Mouse (Mus musculus): ENCODE measurements at regions not wholly inside any gene's neighbourhood (a gene's known extent, or its start where the extent isn't known, plus 50 kb on each side); places are given as distances from the start of the nearest gene placed in this dataset.

GRCm38 (mm10) chr10:109378846-109379245 lies 368.1 kb upstream of the Syt1 start:
- TF ChIP-seq MAFK (IDR thresholded peaks at IDR 0.05; ENCODE audit: insufficient read depth, low read depth, low read length) (no peak), ZC3H11A (IDR thresholded peaks at IDR 0.05; ENCODE audit: borderline replicate concordance, low read depth, low read length) (no peak), ZNF384 (IDR thresholded peaks at IDR 0.05; ENCODE audit: low read depth, low read length) (no peak), HCFC1 (IDR thresholded peaks at IDR 0.05; ENCODE audit: borderline replicate concordance, insufficient read depth, low read length) (no peak)
